Mouse (Mus musculus): ENCODE data around the gene Atp6v0a4. TPM values are rescaled to one million over a fixed set of nuclear protein-coding genes. Genes with fewer than 3 reads are reported as not detected.

Atp6v0a4 gene
- polyA plus RNA-seq, 1 experiment from 2014 or later: 0.38 TPM

GRCm38 (mm10) chr6:38144161-38144998 lies 20.0 kb upstream of the Atp6v0a4 start:
- Histone ChIP-seq H3K27me3 (ENCODE audit: control insufficient read depth, insufficient read depth, low read length) (no peaks in the 10 kb centered on the region), H3K4me2 (ENCODE audit: low read length) (no peak overlapping the region), H3K9me3 (ENCODE audit: control insufficient read depth, low read length) (no peaks in the 10 kb centered on the region), H3K4me1 (ENCODE audit: control insufficient read depth in 2 of 2, insufficient read depth in 2 of 2, low read length in 2 of 2) (peaks cover 0 to 4% of the 10 kb centered on the region in 2 experiments; a peak in 3 of 4 replicates), H3K36me3 (ENCODE audit: control insufficient read depth, insufficient read depth, low read length) (peaks cover 11% of the 10 kb centered on the region; the same call in 1 of the 2 replicates), H3K27ac (replicated peaks in 1 of 2; ENCODE audit: control insufficient read depth in 1 of 2, insufficient read depth in 1 of 2, low read depth in 2 of 2, low read length in 2 of 2) (peak overlapping the region; percentile 33 to 62), H3K4me3 (ENCODE audit: control insufficient read depth in 1 of 2, insufficient read depth in 1 of 2, low read depth in 1 of 2, low read length in 2 of 2) (no peak overlapping the region), H3K9ac (ENCODE audit: low read length) (no peak overlapping the region)
- 0 out of 2 replicates have a peak, but pooled peaks have one; percentile 44 for ATAC-seq (ENCODE audit: insufficient number of reproducible peaks, insufficient read depth, low FRiP score, low read depth)
- WGBS: 49% methylated on average over 9 of the region's 9 CpGs

DNA sequence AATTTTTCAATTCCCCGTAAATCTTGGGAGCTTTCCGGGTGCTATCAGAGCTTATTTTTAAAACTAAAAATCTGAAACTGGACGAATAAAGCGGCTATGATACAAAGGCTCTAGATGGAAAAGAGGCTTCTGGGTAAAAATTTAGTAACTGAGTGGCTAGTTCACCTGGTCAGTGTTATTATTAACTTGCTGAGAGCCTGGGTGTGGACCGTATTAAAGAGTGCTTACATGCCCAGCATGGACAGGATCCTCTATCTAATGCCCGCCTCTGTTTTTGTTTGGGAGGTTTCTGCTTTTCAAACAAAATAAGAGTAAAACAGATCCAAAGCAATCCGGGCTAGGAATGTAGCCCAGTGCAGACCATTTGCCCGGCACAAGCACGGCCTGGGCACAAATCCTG lies 16.0 kb upstream of the Atp6v0a4 start:
- H3K4me3 ChIP-seq (ENCODE audit: control insufficient read depth in 1 of 2, insufficient read depth in 1 of 2, low read depth in 1 of 2, low read length in 2 of 2): no peak overlapping the region
- H3K4me1 ChIP-seq (ENCODE audit: control insufficient read depth in 2 of 2, insufficient read depth in 2 of 2, low read length in 2 of 2): peaks cover 0 to 3% of the 10 kb centered on the region in 2 experiments; a peak in 3 of 4 replicates
- no peaks in the 10 kb centered on the region for H3K27me3 ChIP-seq (ENCODE audit: control insufficient read depth, insufficient read depth, low read length)
- H3K9me3 ChIP-seq (ENCODE audit: control insufficient read depth, low read length): no peaks in the 10 kb centered on the region
- H3K36me3 ChIP-seq (ENCODE audit: control insufficient read depth, insufficient read depth, low read length): 0 out of 2 replicates have a peak, but pooled peaks cover 4% of the 10 kb centered on the region
- H3K4me2 ChIP-seq (ENCODE audit: low read length): no peak overlapping the region
- H3K27ac ChIP-seq (replicated peaks in 1 of 2; ENCODE audit: control insufficient read depth in 1 of 2, insufficient read depth in 1 of 2, low read depth in 2 of 2, low read length in 2 of 2): no peak overlapping the region
- H3K9ac ChIP-seq (ENCODE audit: low read length): no peak overlapping the region
- no peak for ATAC-seq (ENCODE audit: insufficient number of reproducible peaks, insufficient read depth, low FRiP score, low read depth)
- WGBS: 89% methylated on average over 9 of the region's 9 CpGs

DNA sequence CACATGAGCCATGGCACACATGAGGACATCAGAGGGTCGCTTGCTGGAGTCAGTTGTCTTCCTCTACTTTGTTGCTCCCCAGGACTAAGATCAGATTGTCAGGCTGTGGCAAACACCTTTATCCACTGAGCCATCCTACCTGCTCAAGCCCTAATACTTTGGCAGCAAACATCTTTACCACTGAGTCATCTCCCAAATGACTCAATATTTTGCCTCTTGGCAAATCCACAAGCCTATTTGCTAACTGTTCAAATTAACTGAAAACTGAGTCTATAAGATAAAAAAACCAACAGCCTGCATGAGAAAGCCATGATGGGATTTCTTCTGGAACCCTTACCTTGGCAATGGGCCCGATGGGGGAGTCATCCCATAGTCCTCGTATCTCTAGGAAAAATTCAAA lies 14.7 kb upstream of the Atp6v0a4 start:
- H3K9ac ChIP-seq (ENCODE audit: low read length): no peak overlapping the region
- H3K4me3 ChIP-seq (ENCODE audit: control insufficient read depth in 1 of 2, insufficient read depth in 1 of 2, low read depth in 1 of 2, low read length in 2 of 2): no peak overlapping the region
- H3K4me2 ChIP-seq (ENCODE audit: low read length): no peak overlapping the region
- no peaks in the 10 kb centered on the region for H3K9me3 ChIP-seq (ENCODE audit: control insufficient read depth, low read length)
- 0 out of 2 replicates have a peak, but pooled peaks cover 4% of the 10 kb centered on the region for H3K36me3 ChIP-seq (ENCODE audit: control insufficient read depth, insufficient read depth, low read length)
- WGBS: 77% methylated on average over 3 of the region's 3 CpGs
- H3K4me1 ChIP-seq (ENCODE audit: control insufficient read depth in 2 of 2, insufficient read depth in 2 of 2, low read length in 2 of 2): peaks cover 0 to under 1% of the 10 kb centered on the region in 2 experiments; a peak in 2 of 4 replicates
- H3K27me3 ChIP-seq (ENCODE audit: control insufficient read depth, insufficient read depth, low read length): no peaks in the 10 kb centered on the region
- no peak overlapping the region for H3K27ac ChIP-seq (replicated peaks in 1 of 2; ENCODE audit: control insufficient read depth in 1 of 2, insufficient read depth in 1 of 2, low read depth in 2 of 2, low read length in 2 of 2)
- no peak for ATAC-seq (ENCODE audit: insufficient number of reproducible peaks, insufficient read depth, low FRiP score, low read depth)

- Histone ChIP-seq H3K4me1 (ENCODE audit: control insufficient read depth in 2 of 2, insufficient read depth in 2 of 2, low read length in 2 of 2) (peaks cover 2 to 3% of the 10 kb centered on the region in 2 experiments; a peak in 1 of 4 replicates), H3K9ac (ENCODE audit: low read length) (no peak overlapping the region), H3K36me3 (ENCODE audit: control insufficient read depth, insufficient read depth, low read length) (0 out of 2 replicates have a peak, but pooled peaks cover 4% of the 10 kb centered on the region), H3K27me3 (ENCODE audit: control insufficient read depth, insufficient read depth, low read length) (no peaks in the 10 kb centered on the region), H3K27ac (replicated peaks in 1 of 2; ENCODE audit: control insufficient read depth in 1 of 2, insufficient read depth in 1 of 2, low read depth in 2 of 2, low read length in 2 of 2) (no peak overlapping the region), H3K4me2 (ENCODE audit: low read length) (no peak overlapping the region), H3K4me3 (ENCODE audit: control insufficient read depth in 1 of 2, insufficient read depth in 1 of 2, low read depth in 1 of 2, low read length in 2 of 2) (no peak overlapping the region), H3K9me3 (ENCODE audit: control insufficient read depth, low read length) (no peaks in the 10 kb centered on the region)
- WGBS: 82% methylated on average over 8 of the region's 8 CpGs
- peak; percentile 45; the same call in 1 of the 2 replicates for ATAC-seq (ENCODE audit: insufficient number of reproducible peaks, insufficient read depth, low FRiP score, low read depth)
These were observed 10.6 kb upstream of the Atp6v0a4 start for GRCm38 (mm10) chr6:38134806-38135559.

DNA sequence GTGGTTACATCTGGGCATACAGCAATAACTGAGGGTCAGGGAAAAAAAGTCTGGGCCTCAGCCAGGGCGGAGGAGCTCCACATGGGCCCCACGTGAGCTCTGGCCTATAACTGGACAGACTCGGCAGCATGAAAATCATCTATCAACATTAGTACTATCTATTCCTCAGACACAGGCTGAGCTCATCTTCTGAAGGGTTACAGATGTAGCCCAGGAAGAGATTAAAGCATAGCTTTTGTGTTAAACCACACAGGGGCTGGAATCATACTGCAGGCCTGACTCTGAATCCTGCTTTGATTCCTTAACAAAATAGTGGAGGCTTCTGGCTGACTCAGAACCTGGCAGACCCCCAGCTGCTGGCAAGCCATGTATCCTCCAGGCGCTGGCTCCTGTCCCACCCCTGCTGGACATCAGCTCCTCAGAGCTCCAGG lies 7.4 kb upstream of the Atp6v0a4 start:
- peak overlapping the region; percentile 32 to 34; a peak in 3 of 4 replicates for H3K27ac ChIP-seq (replicated peaks in 1 of 2; ENCODE audit: control insufficient read depth in 1 of 2, insufficient read depth in 1 of 2, low read depth in 2 of 2, low read length in 2 of 2)
- peak; percentile 49 for ATAC-seq (ENCODE audit: insufficient number of reproducible peaks, insufficient read depth, low FRiP score, low read depth)

DNA sequence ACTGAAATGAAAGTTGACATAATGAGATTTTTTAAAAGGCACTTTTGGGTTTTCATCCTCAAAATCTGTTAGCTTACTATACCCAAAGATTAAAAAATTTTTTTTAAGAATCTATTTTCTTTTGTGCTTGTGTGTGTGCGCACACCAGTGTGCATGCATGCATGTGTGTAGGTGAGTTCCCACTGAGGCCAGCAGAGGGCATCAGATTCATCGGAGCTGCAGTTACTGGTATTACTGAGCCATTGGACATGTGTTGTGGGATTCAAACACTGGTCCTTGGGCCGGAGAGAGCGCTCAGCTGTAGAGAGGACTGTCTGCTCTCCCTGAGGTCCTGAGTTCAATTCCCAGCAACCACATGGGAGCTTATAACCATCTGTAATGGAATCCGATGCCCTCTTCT lies 5.5 kb upstream of the Atp6v0a4 start:
- Histone ChIP-seq H3K9ac (ENCODE audit: low read length) (no peak overlapping the region), H3K4me2 (ENCODE audit: low read length) (no peak overlapping the region), H3K9me3 (ENCODE audit: control insufficient read depth, low read length) (no peaks in the 10 kb centered on the region), H3K4me1 (ENCODE audit: control insufficient read depth in 2 of 2, insufficient read depth in 2 of 2, low read length in 2 of 2) (peaks cover 2 to 3% of the 10 kb centered on the region in 2 experiments; a peak in 2 of 4 replicates), H3K4me3 (ENCODE audit: control insufficient read depth in 1 of 2, insufficient read depth in 1 of 2, low read depth in 1 of 2, low read length in 2 of 2) (no peak overlapping the region), H3K36me3 (ENCODE audit: control insufficient read depth, insufficient read depth, low read length) (peaks cover 11% of the 10 kb centered on the region; the same call in 1 of the 2 replicates), H3K27ac (replicated peaks in 1 of 2; ENCODE audit: control insufficient read depth in 1 of 2, insufficient read depth in 1 of 2, low read depth in 2 of 2, low read length in 2 of 2) (no peak overlapping the region), H3K27me3 (ENCODE audit: control insufficient read depth, insufficient read depth, low read length) (no peaks in the 10 kb centered on the region)
- no peak for ATAC-seq (ENCODE audit: insufficient number of reproducible peaks, insufficient read depth, low FRiP score, low read depth)
- 98% methylated on average over 5 of the region's 5 CpGs for WGBS

More for the DNA sequence above, 7.4 kb upstream of the Atp6v0a4 start:
- 53% methylated on average over 4 of the region's 4 CpGs for WGBS
- no peaks in the 10 kb centered on the region for H3K27me3 ChIP-seq (ENCODE audit: control insufficient read depth, insufficient read depth, low read length)
- H3K36me3 ChIP-seq (ENCODE audit: control insufficient read depth, insufficient read depth, low read length): peaks cover 15% of the 10 kb centered on the region; the same call in 1 of the 2 replicates
- no peak overlapping the region for H3K4me2 ChIP-seq (ENCODE audit: low read length)
- H3K9me3 ChIP-seq (ENCODE audit: control insufficient read depth, low read length): no peaks in the 10 kb centered on the region
- H3K4me1 ChIP-seq (ENCODE audit: control insufficient read depth in 2 of 2, insufficient read depth in 2 of 2, low read length in 2 of 2): peaks cover 2 to 3% of the 10 kb centered on the region in 2 experiments; a peak in 2 of 4 replicates
- H3K9ac ChIP-seq (ENCODE audit: low read length): no peak overlapping the region
- H3K4me3 ChIP-seq (ENCODE audit: control insufficient read depth in 1 of 2, insufficient read depth in 1 of 2, low read depth in 1 of 2, low read length in 2 of 2): no peak overlapping the region

- Histone ChIP-seq H3K9me3 (ENCODE audit: control insufficient read depth, low read length) (no peaks in the 10 kb centered on the region), H3K27ac (replicated peaks in 1 of 2; ENCODE audit: control insufficient read depth in 1 of 2, insufficient read depth in 1 of 2, low read depth in 2 of 2, low read length in 2 of 2) (no peak overlapping the region), H3K9ac (ENCODE audit: low read length) (no peak overlapping the region), H3K4me3 (ENCODE audit: control insufficient read depth in 1 of 2, insufficient read depth in 1 of 2, low read depth in 1 of 2, low read length in 2 of 2) (no peak overlapping the region), H3K27me3 (ENCODE audit: control insufficient read depth, insufficient read depth, low read length) (no peaks in the 10 kb centered on the region), H3K4me1 (ENCODE audit: control insufficient read depth in 2 of 2, insufficient read depth in 2 of 2, low read length in 2 of 2) (peaks cover 9 to 10% of the 10 kb centered on the region in 2 experiments), H3K4me2 (ENCODE audit: low read length) (no peak overlapping the region), H3K36me3 (ENCODE audit: control insufficient read depth, insufficient read depth, low read length) (peaks cover 11% of the 10 kb centered on the region; the same call in 1 of the 2 replicates)
- 72% methylated on average over 14 of the region's 14 CpGs for WGBS
- no peak for ATAC-seq (ENCODE audit: insufficient number of reproducible peaks, insufficient read depth, low FRiP score, low read depth)
These were observed 3.7 kb upstream of the Atp6v0a4 start for GRCm38 (mm10) chr6:38128115-38128514.
